Mouse (Mus musculus) spleen, adult 10 weeks (tissue): ENCODE measurements around the gene C1ra. TPM values are rescaled to one million over a fixed set of nuclear protein-coding genes. Genes with fewer than 3 reads are reported as not detected.

ENCODE experiments used
- polyA plus RNA-seq: library from polyadenylated mRNA; stranded (reverse); fragments of 350-450 nt; fragmentation: Illumina TruSeq; extraction: RNeasy Lipid Tissue Mini Kit (QIAGEN cat#74804); gene quantifications from one replicate; pipeline ENCODE4 v1.2.3, GENCODE M21; 2015; ENCODE audit warnings: low replicate concordance; ENCODE audit not compliant: insufficient read depth

Gene C1ra
- 44.5 TPM for polyA plus RNA-seq

GRCm38 (mm10) chr6:124512355-124512836 lies at the start of gene C1ra:
TSS of gene C1ra (plus strand) at chr6:124512405.

GRCm38 (mm10) chr6:124464305-124465271 lies 47.6 kb upstream of the C1ra start, which contains the start of gene Clstn3:
TSS of gene Clstn3 (minus strand) at chr6:124464794.

GRCm38 (mm10) chr6:124492842-124493561 lies 19.2 kb upstream of the C1ra start, which contains the start of gene C1rl:
TSS of gene C1rl (plus strand) at chr6:124493113.

GRCm38 (mm10) chr6:124542284-124542683 lies 30.1 kb downstream of the C1ra start, which contains the start of gene C1s1:
TSS of gene C1s1 (minus strand) at chr6:124542359.

GRCm38 (mm10) chr6:124570026-124570425 lies 57.8 kb downstream of the C1ra start, which contains the start of gene C1rb:
TSS of gene C1rb (plus strand) at chr6:124570294.

Other genes starting within 250 kb of the C1ra start
- 28.5 TPM for gene Cd163, start 207.7 kb upstream of the C1ra start, polyA plus RNA-seq
- 18.1 TPM for gene Pex5, start 97.3 kb upstream of the C1ra start, polyA plus RNA-seq
- 0.12 TPM for gene Clstn3, start 47.6 kb upstream of the C1ra start, polyA plus RNA-seq
- gene C1rl, start 19.3 kb upstream of the C1ra start, polyA plus RNA-seq: 2.4 TPM
- 166 TPM for gene C1s1, start 30.0 kb downstream of the C1ra start, polyA plus RNA-seq
- not detected for gene C1rb, start 57.9 kb downstream of the C1ra start, polyA plus RNA-seq
- gene C1s2, start 123.7 kb downstream of the C1ra start, polyA plus RNA-seq: 0.46 TPM
- gene Lpcat3, start 150.6 kb downstream of the C1ra start, polyA plus RNA-seq: 37.3 TPM
- gene Emg1, start 199.8 kb downstream of the C1ra start, polyA plus RNA-seq: 160 TPM
- 110 TPM for gene Phb2, start 199.9 kb downstream of the C1ra start, polyA plus RNA-seq
- gene Ptpn6, start 226.3 kb downstream of the C1ra start, polyA plus RNA-seq: 354 TPM
- gene Grcc10, start 229.0 kb downstream of the C1ra start, polyA plus RNA-seq: 88.0 TPM
- 0.08 TPM for gene Gm45234, start 243.6 kb downstream of the C1ra start, polyA plus RNA-seq
- 7.8 TPM for gene Atn1, start 244.1 kb downstream of the C1ra start, polyA plus RNA-seq